Mouse (Mus musculus): ENCODE data around the gene Homez. TPM values are rescaled to one million over a fixed set of nuclear protein-coding genes. Genes with fewer than 3 reads are reported as not detected.

The Homez gene
- polyA plus RNA-seq, 1 experiment from 2014 or later = 22.1 TPM

DNA sequence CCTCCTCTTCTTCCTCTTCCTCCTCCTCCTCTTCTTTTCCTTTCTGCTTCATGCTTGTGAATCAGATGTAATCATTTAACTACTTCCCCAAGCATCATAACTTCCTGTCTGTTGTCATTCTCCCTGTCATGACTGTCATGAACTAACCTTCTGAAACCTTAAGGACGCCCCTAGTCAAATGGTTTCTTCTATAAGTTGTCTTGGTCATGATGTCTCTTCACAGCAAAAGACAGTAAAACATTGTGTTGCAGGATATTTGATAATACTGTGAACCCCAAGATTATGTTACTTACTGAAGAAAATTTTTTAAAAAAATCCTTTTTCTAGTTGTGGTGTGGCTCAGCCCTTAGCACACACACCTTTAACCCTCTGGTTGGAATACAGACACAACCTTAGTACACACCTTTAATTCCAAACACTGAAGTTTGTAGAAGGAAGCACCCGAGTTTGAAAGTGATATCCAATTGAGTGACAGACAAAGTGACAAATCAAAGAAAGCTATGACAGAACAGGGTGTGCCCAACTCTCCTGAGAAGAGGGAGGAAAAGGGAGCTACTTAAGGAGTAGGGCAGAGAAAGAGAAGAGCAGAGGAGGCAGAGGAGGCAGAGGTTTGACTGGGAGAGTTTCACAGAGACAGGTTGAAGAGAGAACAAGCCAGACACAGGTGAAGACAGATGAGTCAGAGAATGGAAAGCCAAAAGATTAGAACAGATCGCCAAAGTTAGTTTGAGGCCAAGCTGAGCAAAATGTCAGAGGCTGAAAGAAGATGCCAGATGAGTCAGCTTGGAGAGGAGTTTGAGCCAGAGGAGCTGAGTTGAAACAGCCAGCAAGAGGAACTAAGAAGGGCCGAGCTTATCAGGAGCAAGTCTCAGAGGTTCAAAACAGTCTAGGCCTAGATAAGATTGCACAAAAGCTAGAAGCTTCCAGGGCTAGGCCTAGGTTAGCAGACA lies 61.8 kb downstream of the Homez start:
- 73% methylated on average over 4 of the region's 4 CpGs for WGBS
- no peak for DNase-seq (ENCODE audit: low spot score)
- no peak overlapping the region for H3K4me3 ChIP-seq

GRCm38 (mm10) chr14:54806124-54806523 lies 64.6 kb downstream of the Homez start:
- WGBS = 84% methylated on average over 4 of the region's 4 CpGs
- DNase-seq (ENCODE audit: low spot score) = no peak
- Histone ChIP-seq H3K4me1 (no peaks in the 10 kb centered on the region), H3K27ac (replicated peaks) (no peak overlapping the region), H3K36me3 (replicated peaks) (no peaks in the 10 kb centered on the region), H3K4me3 (no peak overlapping the region), H3K27me3 (replicated peaks; ENCODE audit: low read depth, poor library complexity, severe bottlenecking) (no peaks in the 10 kb centered on the region), H3K9me3 (no peaks in the 10 kb centered on the region)

More for the DNA sequence above, 61.8 kb downstream of the Homez start:
- Histone ChIP-seq H3K36me3 (replicated peaks) (no peaks in the 10 kb centered on the region), H3K4me1 (no peaks in the 10 kb centered on the region), H3K27ac (replicated peaks) (no peak overlapping the region), H3K9me3 (no peaks in the 10 kb centered on the region), H3K27me3 (replicated peaks; ENCODE audit: low read depth, poor library complexity, severe bottlenecking) (no peaks in the 10 kb centered on the region)

Other genes starting within 250 kb of the Homez start
- gene Psmb11, start 249.5 kb downstream of the Homez start, polyA plus RNA-seq (2016; fragmentation: Nextera tagmentation; extraction: Ambion mirVana) = 0.04 and 0.12 TPM in 2 replicates
- gene Gm17606, start 230.0 kb downstream of the Homez start, polyA plus RNA-seq (2016; fragmentation: Nextera tagmentation; extraction: Ambion mirVana) = not detected in 2 replicates
- 5.3 and 6.0 TPM in 2 replicates for gene Cdh24, start 229.6 kb downstream of the Homez start, polyA plus RNA-seq (2016; fragmentation: Nextera tagmentation; extraction: Ambion mirVana)
- 115 and 116 TPM in 2 replicates for gene 1700123O20Rik, start 184.7 kb downstream of the Homez start, polyA plus RNA-seq (2016; fragmentation: Nextera tagmentation; extraction: Ambion mirVana)
- 150 and 152 TPM in 2 replicates for gene Acin1, start 184.0 kb downstream of the Homez start, polyA plus RNA-seq (2016; fragmentation: Nextera tagmentation; extraction: Ambion mirVana)
- gene Gm29776, start 172.1 kb downstream of the Homez start, polyA plus RNA-seq (2016; fragmentation: Nextera tagmentation; extraction: Ambion mirVana) = 0.10 and 0.12 TPM in 2 replicates
- gene Cebpe, start 158.8 kb downstream of the Homez start, polyA plus RNA-seq (2016; fragmentation: Nextera tagmentation; extraction: Ambion mirVana) = not detected in 2 replicates
- gene Slc7a8, start 89.0 kb downstream of the Homez start, polyA plus RNA-seq (2016; fragmentation: Nextera tagmentation; extraction: Ambion mirVana) = 1.3 and 1.6 TPM in 2 replicates
- gene Rnf212b, start 56.8 kb downstream of the Homez start, polyA plus RNA-seq (2016; fragmentation: Nextera tagmentation; extraction: Ambion mirVana) = not detected in 2 replicates
- gene Ppp1r3e, start 6.6 kb upstream of the Homez start, polyA plus RNA-seq (2016; fragmentation: Nextera tagmentation; extraction: Ambion mirVana) = 0.56 and 0.60 TPM in 2 replicates
- gene Bcl2l2, start 12.4 kb upstream of the Homez start, polyA plus RNA-seq (2016; fragmentation: Nextera tagmentation; extraction: Ambion mirVana) = 2.3 and 2.5 TPM in 2 replicates
- gene Gm20521, start 12.5 kb upstream of the Homez start, polyA plus RNA-seq (2016; fragmentation: Nextera tagmentation; extraction: Ambion mirVana) = 0.14 and 0.25 TPM in 2 replicates
- 173 TPM in 2 replicates for gene Pabpn1, start 21.5 kb upstream of the Homez start, polyA plus RNA-seq (2016; fragmentation: Nextera tagmentation; extraction: Ambion mirVana)
- gene Slc22a17, start 42.2 kb upstream of the Homez start, polyA plus RNA-seq (2016; fragmentation: Nextera tagmentation; extraction: Ambion mirVana) = 41.4 and 45.7 TPM in 2 replicates
- gene Efs, start 55.2 kb upstream of the Homez start, polyA plus RNA-seq (2016; fragmentation: Nextera tagmentation; extraction: Ambion mirVana) = 42.4 and 42.9 TPM in 2 replicates
- gene Il25, start 61.7 kb upstream of the Homez start, polyA plus RNA-seq (2016; fragmentation: Nextera tagmentation; extraction: Ambion mirVana) = 0.14 TPM in 1 of 2 replicates, not detected in the other
- 2.2 and 2.7 TPM in 2 replicates for gene Cmtm5, start 65.3 kb upstream of the Homez start, polyA plus RNA-seq (2016; fragmentation: Nextera tagmentation; extraction: Ambion mirVana)
- 0.26 and 2.0 TPM in 2 replicates for gene Myh6, start 96.0 kb upstream of the Homez start, polyA plus RNA-seq (2016; fragmentation: Nextera tagmentation; extraction: Ambion mirVana)
- not detected in 2 replicates for gene Gm17428, start 106.0 kb upstream of the Homez start, polyA plus RNA-seq (2016; fragmentation: Nextera tagmentation; extraction: Ambion mirVana)
- 1.9 and 8.4 TPM in 2 replicates for gene Myh7, start 123.7 kb upstream of the Homez start, polyA plus RNA-seq (2016; fragmentation: Nextera tagmentation; extraction: Ambion mirVana)
- 91.1 and 94.2 TPM in 2 replicates for gene Ngdn, start 144.5 kb upstream of the Homez start, polyA plus RNA-seq (2016; fragmentation: Nextera tagmentation; extraction: Ambion mirVana)
- 6.1 and 6.8 TPM in 2 replicates for gene Zfhx2, start 221.4 kb upstream of the Homez start, polyA plus RNA-seq (2016; fragmentation: Nextera tagmentation; extraction: Ambion mirVana)
- gene Thtpa, start 223.8 kb upstream of the Homez start, polyA plus RNA-seq (2016; fragmentation: Nextera tagmentation; extraction: Ambion mirVana) = 22.4 and 22.8 TPM in 2 replicates
- gene Ap1g2, start 235.6 kb upstream of the Homez start, polyA plus RNA-seq (2016; fragmentation: Nextera tagmentation; extraction: Ambion mirVana) = 14.5 and 15.8 TPM in 2 replicates
- 0.45 and 0.81 TPM in 2 replicates for gene Jph4, start 246.0 kb upstream of the Homez start, polyA plus RNA-seq (2016; fragmentation: Nextera tagmentation; extraction: Ambion mirVana)